Mouse (Mus musculus) brain, embryonic 14.5 days (tissue): ENCODE data around the gene Ppp2r5e.

ENCODE experiments used
- CTCF ChIP-seq: fragments of 200-500 bp; IDR thresholded peaks from 2 replicates; pipeline ENCODE4 v1.5.1; 2012; ENCODE audit warnings: inconsistent platforms, mild to moderate bottlenecking, moderate library complexity, borderline replicate concordance; ENCODE audit not compliant: insufficient read depth, insufficient read length; ENCODE audit errors: extremely low read depth
- POLR2A ChIP-seq: fragments of 200-500 bp; IDR thresholded peaks from 2 replicates; pipeline ENCODE4 v1.6.1; 2012; ENCODE audit warnings: mild to moderate bottlenecking, inconsistent platforms, borderline replicate concordance; ENCODE audit not compliant: poor library complexity, insufficient read depth, insufficient read length, severe bottlenecking; ENCODE audit errors: extremely low read depth

DNA sequence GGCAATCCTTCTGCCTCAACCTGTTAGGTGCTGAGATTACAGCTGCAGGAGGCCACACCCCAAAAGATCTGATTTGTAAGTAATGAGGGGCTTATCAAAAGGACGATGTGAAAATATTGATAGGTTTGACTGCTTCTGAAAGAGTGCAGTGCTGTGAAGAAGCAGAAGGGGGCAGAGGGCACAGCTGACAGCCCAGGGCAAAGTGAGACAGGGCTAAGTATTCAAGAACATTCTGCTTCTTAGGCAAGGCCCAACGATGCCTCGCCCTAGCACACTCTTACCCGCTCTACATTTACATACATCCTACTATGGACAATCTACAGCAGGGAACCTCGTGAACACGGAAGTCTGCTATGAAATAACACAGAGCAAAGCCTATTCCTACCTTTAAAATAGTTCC is 128.2 kb downstream of the Ppp2r5e start:
- TF ChIP-seq POLR2A, result no peak
- no peak for TF ChIP-seq CTCF
